Mouse (Mus musculus) Muller cell, postnatal 12 days (primary cell): Measurements from ENCODE around the gene M1ap.

ENCODE experiments used
- DNase-seq: peaks from one replicate; pipeline ENCODE4 v3.0.0-alpha.2; 2015; ENCODE audit errors: inconsistent ontology term

M1ap gene

GRCm38 (mm10) chr6:83033249-83034185 lies 86.8 kb downstream of the M1ap start, which contains the start of the genes Dok1 and Loxl3:
Gene Dok1 (minus strand): TSS chr6:83033471.
Gene Loxl3 (plus strand): TSS chr6:83034173.
- DNase-seq, result peak; percentile 94

- DNase-seq, result peak; percentile 15
These were observed 87.9 kb downstream of the M1ap start for GRCm38 (mm10) chr6:83034463-83035055.

GRCm38 (mm10) chr6:83037188-83037587 lies 90.5 kb downstream of the M1ap start:
- no peak for DNase-seq

GRCm38 (mm10) chr6:83038496-83039012 lies 91.9 kb downstream of the M1ap start:
- peak; percentile 73 for DNase-seq

GRCm38 (mm10) chr6:83040601-83041000 lies 93.9 kb downstream of the M1ap start:
- no peak for DNase-seq

- DNase-seq, result no peak
These were observed 96.9 kb downstream of the M1ap start for GRCm38 (mm10) chr6:83043561-83043960.

GRCm38 (mm10) chr6:83043993-83044392 lies 97.3 kb downstream of the M1ap start:
- no peak for DNase-seq

GRCm38 (mm10) chr6:83044742-83045141 lies 98.0 kb downstream of the M1ap start:
- no peak for DNase-seq

GRCm38 (mm10) chr6:83049367-83049766 lies 102.7 kb downstream of the M1ap start:
- DNase-seq, result no peak

GRCm38 (mm10) chr6:83053136-83053960 lies 106.6 kb downstream of the M1ap start:
- DNase-seq, result peak; percentile 69

- peak; percentile 99 for DNase-seq
These were observed 107.6 kb downstream of the M1ap start, which contains the start of gene Aup1 for GRCm38 (mm10) chr6:83054074-83054851. Gene Aup1 (plus strand): TSS chr6:83054521.

GRCm38 (mm10) chr6:83054871-83055431 lies 108.2 kb downstream of the M1ap start, which contains the start of gene Htra2:
Gene Htra2 (minus strand): TSS chr6:83055273.
- no peak for DNase-seq

- DNase-seq, result no peak
These were observed 111.1 kb downstream of the M1ap start, which contains the start of gene Dqx1 for GRCm38 (mm10) chr6:83057790-83058189. Gene Dqx1 (plus strand): TSS chr6:83057844.

- DNase-seq, result no peak
These were observed 112.0 kb downstream of the M1ap start for GRCm38 (mm10) chr6:83058725-83059124.

GRCm38 (mm10) chr6:83065995-83066394 lies 119.3 kb downstream of the M1ap start:
- DNase-seq, result no peak

GRCm38 (mm10) chr6:83066441-83066840 lies 119.7 kb downstream of the M1ap start:
- DNase-seq, result no peak

- DNase-seq, result no peak
These were observed 121.5 kb downstream of the M1ap start for GRCm38 (mm10) chr6:83068221-83068620.

- no peak for DNase-seq
These were observed 122.2 kb downstream of the M1ap start for GRCm38 (mm10) chr6:83068706-83069487.

- DNase-seq, result no peak
These were observed 123.0 kb downstream of the M1ap start for GRCm38 (mm10) chr6:83069488-83070246.

- DNase-seq, result no peak
These were observed 123.4 kb downstream of the M1ap start, which contains the start of gene Tlx2 for GRCm38 (mm10) chr6:83070247-83070310. Gene Tlx2 (minus strand): TSS chr6:83070293.
